Mouse (Mus musculus): ENCODE measurements at regions not wholly inside any gene's neighbourhood (a gene's known extent, or its start where the extent isn't known, plus 50 kb on each side); places are given as distances from the start of the nearest gene placed in this dataset.

GRCm38 (mm10) chr4:81999093-81999492, 556.5 kb upstream of the Mpdz start:
- no peak overlapping the region for H3K27ac ChIP-seq (replicated peaks; ENCODE audit: low read depth, low read length)
- no peak overlapping the region for H3K9ac ChIP-seq (ENCODE audit: low read length)
- no peak overlapping the region for H3K4me3 ChIP-seq (ENCODE audit: low read depth, low read length)
- H3K4me1 ChIP-seq (ENCODE audit: control insufficient read depth, insufficient read depth, low read length), result 0 out of 2 replicates have a peak, but pooled peaks cover 2% of the 10 kb centered on the region
- no peaks in the 10 kb centered on the region for H3K36me3 ChIP-seq (ENCODE audit: control insufficient read depth, insufficient read depth, low read length)
- no peaks in the 10 kb centered on the region for H3K27me3 ChIP-seq (ENCODE audit: control insufficient read depth, insufficient read depth, low read length)
- WGBS, result 89% methylated on average over 3 of the region's 3 CpGs
- no peaks in the 10 kb centered on the region for H3K9me3 ChIP-seq (ENCODE audit: control insufficient read depth, low read length)
- ATAC-seq (ENCODE audit: insufficient number of reproducible peaks, low FRiP score, low TSS enrichment, low read depth) (no peak), DNase-seq (ENCODE audit: low spot score) (no peak)
- H3K4me2 ChIP-seq (ENCODE audit: low read depth, severe bottlenecking), result no peak overlapping the region

GRCm38 (mm10) chr4:81996445-81996844, 553.8 kb upstream of the Mpdz start:
- Histone ChIP-seq H3K36me3 (ENCODE audit: control insufficient read depth, insufficient read depth, low read length) (no peaks in the 10 kb centered on the region), H3K27ac (replicated peaks; ENCODE audit: low read depth, low read length) (no peak overlapping the region), H3K4me3 (ENCODE audit: low read depth, low read length) (no peak overlapping the region), H3K4me2 (ENCODE audit: low read depth, severe bottlenecking) (no peak overlapping the region), H3K27me3 (ENCODE audit: control insufficient read depth, insufficient read depth, low read length) (no peaks in the 10 kb centered on the region), H3K4me1 (ENCODE audit: control insufficient read depth, insufficient read depth, low read length) (0 out of 2 replicates have a peak, but pooled peaks cover 2% of the 10 kb centered on the region), H3K9me3 (ENCODE audit: control insufficient read depth, low read length) (no peaks in the 10 kb centered on the region), H3K9ac (ENCODE audit: low read length) (no peak overlapping the region)
- WGBS, result 79% methylated on average over 3 of the region's 3 CpGs
- ATAC-seq (ENCODE audit: insufficient number of reproducible peaks, low FRiP score, low TSS enrichment, low read depth) (no peak), DNase-seq (ENCODE audit: low spot score) (no peak)

GRCm38 (mm10) chr4:81995243-81995642, 552.6 kb upstream of the Mpdz start:
- H3K36me3 ChIP-seq (ENCODE audit: control insufficient read depth, insufficient read depth, low read length), result no peaks in the 10 kb centered on the region
- no peak for ATAC-seq (ENCODE audit: insufficient number of reproducible peaks, low FRiP score, low TSS enrichment, low read depth)
- H3K27me3 ChIP-seq (ENCODE audit: control insufficient read depth, insufficient read depth, low read length), result no peaks in the 10 kb centered on the region
- no peak overlapping the region for H3K27ac ChIP-seq (replicated peaks; ENCODE audit: low read depth, low read length)
- no peak overlapping the region for H3K4me2 ChIP-seq (ENCODE audit: low read depth, severe bottlenecking)
- H3K9ac ChIP-seq (ENCODE audit: low read length), result no peak overlapping the region
- 85% methylated on average over 3 of the region's 3 CpGs for WGBS
- H3K4me3 ChIP-seq (ENCODE audit: low read depth, low read length), result no peak overlapping the region
- 0 out of 2 replicates have a peak, but pooled peaks cover 2% of the 10 kb centered on the region for H3K4me1 ChIP-seq (ENCODE audit: control insufficient read depth, insufficient read depth, low read length)
- H3K9me3 ChIP-seq (ENCODE audit: control insufficient read depth, low read length), result no peaks in the 10 kb centered on the region
- DNase-seq (ENCODE audit: low spot score), result no peak

- Histone ChIP-seq H3K27ac (replicated peaks; ENCODE audit: low read depth, low read length) (no peak overlapping the region), H3K36me3 (ENCODE audit: control insufficient read depth, insufficient read depth, low read length) (no peaks in the 10 kb centered on the region), H3K9ac (ENCODE audit: low read length) (no peak overlapping the region), H3K9me3 (ENCODE audit: control insufficient read depth, low read length) (no peaks in the 10 kb centered on the region), H3K4me1 (ENCODE audit: control insufficient read depth, insufficient read depth, low read length) (no peaks in the 10 kb centered on the region), H3K4me3 (ENCODE audit: low read depth, low read length) (no peak overlapping the region), H3K4me2 (ENCODE audit: low read depth, severe bottlenecking) (no peak overlapping the region), H3K27me3 (ENCODE audit: control insufficient read depth, insufficient read depth, low read length) (no peaks in the 10 kb centered on the region)
- DNase-seq (ENCODE audit: low spot score) (no peak), ATAC-seq (ENCODE audit: insufficient number of reproducible peaks, low FRiP score, low TSS enrichment, low read depth) (no peak)
- WGBS, result 83% methylated on average over 2 of the region's 2 CpGs
Observed at GRCm38 (mm10) chr4:81988796-81989195, 546.2 kb upstream of the Mpdz start.

GRCm38 (mm10) chr4:81986616-81987015, 544.0 kb upstream of the Mpdz start:
- Histone ChIP-seq H3K9ac (ENCODE audit: low read length) (no peak overlapping the region), H3K27me3 (ENCODE audit: control insufficient read depth, insufficient read depth, low read length) (no peaks in the 10 kb centered on the region), H3K4me2 (ENCODE audit: low read depth, severe bottlenecking) (no peak overlapping the region), H3K9me3 (ENCODE audit: control insufficient read depth, low read length) (no peaks in the 10 kb centered on the region), H3K27ac (replicated peaks; ENCODE audit: low read depth, low read length) (no peak overlapping the region), H3K36me3 (ENCODE audit: control insufficient read depth, insufficient read depth, low read length) (no peaks in the 10 kb centered on the region), H3K4me1 (ENCODE audit: control insufficient read depth, insufficient read depth, low read length) (no peaks in the 10 kb centered on the region), H3K4me3 (ENCODE audit: low read depth, low read length) (no peak overlapping the region)
- DNase-seq (ENCODE audit: low spot score), result no peak
- WGBS, result 27% methylated on average over 4 of the region's 4 CpGs
- ATAC-seq (ENCODE audit: insufficient number of reproducible peaks, low FRiP score, low TSS enrichment, low read depth), result no peak

- no peaks in the 10 kb centered on the region for H3K27me3 ChIP-seq (ENCODE audit: control insufficient read depth, insufficient read depth, low read length)
- H3K9ac ChIP-seq (ENCODE audit: low read length), result no peak overlapping the region
- no peaks in the 10 kb centered on the region for H3K36me3 ChIP-seq (ENCODE audit: control insufficient read depth, insufficient read depth, low read length)
- no peak overlapping the region for H3K4me3 ChIP-seq (ENCODE audit: low read depth, low read length)
- ATAC-seq (ENCODE audit: insufficient number of reproducible peaks, low FRiP score, low TSS enrichment, low read depth) (no peak), DNase-seq (ENCODE audit: low spot score) (no peak)
- WGBS, result 83% methylated on average over 1 of the region's 1 CpGs
- H3K9me3 ChIP-seq (ENCODE audit: control insufficient read depth, low read length), result no peaks in the 10 kb centered on the region
- no peak overlapping the region for H3K27ac ChIP-seq (replicated peaks; ENCODE audit: low read depth, low read length)
- H3K4me1 ChIP-seq (ENCODE audit: control insufficient read depth, insufficient read depth, low read length), result no peaks in the 10 kb centered on the region
- no peak overlapping the region for H3K4me2 ChIP-seq (ENCODE audit: low read depth, severe bottlenecking)
Observed at GRCm38 (mm10) chr4:81981811-81982210, 539.2 kb upstream of the Mpdz start.

- H3K27me3 ChIP-seq (ENCODE audit: control insufficient read depth, insufficient read depth, low read length), result no peaks in the 10 kb centered on the region
- H3K9me3 ChIP-seq (ENCODE audit: control insufficient read depth, low read length), result no peaks in the 10 kb centered on the region
- 87% methylated on average over 10 of the region's 10 CpGs for WGBS
- ATAC-seq (ENCODE audit: insufficient number of reproducible peaks, low FRiP score, low TSS enrichment, low read depth) (no peak), DNase-seq (ENCODE audit: low spot score) (no peak)
- H3K36me3 ChIP-seq (ENCODE audit: control insufficient read depth, insufficient read depth, low read length), result no peaks in the 10 kb centered on the region
- no peak overlapping the region for H3K27ac ChIP-seq (replicated peaks; ENCODE audit: low read depth, low read length)
- H3K4me2 ChIP-seq (ENCODE audit: low read depth, severe bottlenecking), result no peak overlapping the region
- no peaks in the 10 kb centered on the region for H3K4me1 ChIP-seq (ENCODE audit: control insufficient read depth, insufficient read depth, low read length)
- H3K4me3 ChIP-seq (ENCODE audit: low read depth, low read length), result no peak overlapping the region
- H3K9ac ChIP-seq (ENCODE audit: low read length), result no peak overlapping the region
Observed at GRCm38 (mm10) chr4:81970472-81970871, 527.9 kb upstream of the Mpdz start.

- H3K9ac ChIP-seq (ENCODE audit: low read length), result no peak overlapping the region
- H3K9me3 ChIP-seq (ENCODE audit: control insufficient read depth, low read length), result no peaks in the 10 kb centered on the region
- no peaks in the 10 kb centered on the region for H3K36me3 ChIP-seq (ENCODE audit: control insufficient read depth, insufficient read depth, low read length)
- no peak overlapping the region for H3K4me2 ChIP-seq (ENCODE audit: low read depth, severe bottlenecking)
- no peaks in the 10 kb centered on the region for H3K4me1 ChIP-seq (ENCODE audit: control insufficient read depth, insufficient read depth, low read length)
- H3K27me3 ChIP-seq (ENCODE audit: control insufficient read depth, insufficient read depth, low read length), result no peaks in the 10 kb centered on the region
- 66% methylated on average over 3 of the region's 3 CpGs for WGBS
- no peak for DNase-seq (ENCODE audit: low spot score)
- ATAC-seq (ENCODE audit: insufficient number of reproducible peaks, low FRiP score, low TSS enrichment, low read depth), result no peak
- H3K4me3 ChIP-seq (ENCODE audit: low read depth, low read length), result no peak overlapping the region
- H3K27ac ChIP-seq (replicated peaks; ENCODE audit: low read depth, low read length), result no peak overlapping the region
Observed at GRCm38 (mm10) chr4:81969621-81970115, 527.1 kb upstream of the Mpdz start.

- no peak overlapping the region for H3K4me3 ChIP-seq (ENCODE audit: low read depth, low read length)
- 96% methylated on average over 1 of the region's 1 CpGs for WGBS
Observed at GRCm38 (mm10) chr4:81966054-81966623, 523.5 kb upstream of the Mpdz start.

More at GRCm38 (mm10) chr4:81966054-81966623, 523.5 kb upstream of the Mpdz start:
- Histone ChIP-seq H3K4me2 (ENCODE audit: low read depth, severe bottlenecking) (no peak overlapping the region), H3K27ac (replicated peaks; ENCODE audit: low read depth, low read length) (no peak overlapping the region), H3K36me3 (ENCODE audit: control insufficient read depth, insufficient read depth, low read length) (no peaks in the 10 kb centered on the region), H3K27me3 (ENCODE audit: control insufficient read depth, insufficient read depth, low read length) (no peaks in the 10 kb centered on the region), H3K9me3 (ENCODE audit: control insufficient read depth, low read length) (no peaks in the 10 kb centered on the region), H3K4me1 (ENCODE audit: control insufficient read depth, insufficient read depth, low read length) (no peaks in the 10 kb centered on the region), H3K9ac (ENCODE audit: low read length) (no peak overlapping the region)
- DNase-seq (ENCODE audit: low spot score), result no peak
- ATAC-seq (ENCODE audit: insufficient number of reproducible peaks, low FRiP score, low TSS enrichment, low read depth), result no peak

Measured in limb, embryonic 11.5 days (tissue).